Mouse (Mus musculus): ENCODE data around the gene Gmds.

The Gmds gene

GRCm38 (mm10) chr13:31863461-31863860, 475.1 kb downstream of the Gmds start:
- DNase-seq: no peak

- no peak for DNase-seq
These were observed 478.3 kb downstream of the Gmds start for GRCm38 (mm10) chr13:31860200-31860599.

- no peak for DNase-seq
These were observed 484.5 kb downstream of the Gmds start for GRCm38 (mm10) chr13:31854000-31854399.

DNA sequence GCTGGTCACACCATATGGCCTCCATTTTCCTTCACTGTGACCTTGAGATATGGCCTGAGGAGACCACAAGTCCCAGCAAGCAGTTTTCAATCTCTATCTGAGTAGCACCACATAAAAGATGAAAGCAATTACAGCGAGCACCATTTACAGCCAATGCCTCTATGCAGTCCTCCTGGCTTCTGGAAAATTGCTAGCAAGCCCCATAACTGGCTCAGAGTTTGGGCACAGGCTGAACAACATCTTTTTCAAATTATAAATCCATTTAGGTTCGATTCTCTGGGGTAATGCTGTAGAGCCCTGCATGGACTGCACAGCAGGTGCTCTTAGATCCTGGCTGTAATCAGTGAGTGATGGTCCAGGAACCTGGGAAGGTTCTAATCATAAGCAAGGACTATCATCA, 485.0 kb downstream of the Gmds start:
- DNase-seq: no peak

GRCm38 (mm10) chr13:31849258-31849971, 489.1 kb downstream of the Gmds start:
- DNase-seq: peak in 1 of 2 experiments; percentile 12

- DNase-seq: no peak
These were observed 502.7 kb downstream of the Gmds start for GRCm38 (mm10) chr13:31835802-31836201.

- no peak for DNase-seq
These were observed 508.2 kb downstream of the Gmds start for GRCm38 (mm10) chr13:31830332-31830731.

GRCm38 (mm10) chr13:31828446-31828845, 510.1 kb downstream of the Gmds start:
- no peak for DNase-seq

GRCm38 (mm10) chr13:31827820-31828332, 510.7 kb downstream of the Gmds start:
- DNase-seq: no peak

- DNase-seq: no peak
These were observed 511.4 kb downstream of the Gmds start for GRCm38 (mm10) chr13:31827160-31827559.

- DNase-seq: no peak
These were observed 513.4 kb downstream of the Gmds start for GRCm38 (mm10) chr13:31825180-31825579.

DNA sequence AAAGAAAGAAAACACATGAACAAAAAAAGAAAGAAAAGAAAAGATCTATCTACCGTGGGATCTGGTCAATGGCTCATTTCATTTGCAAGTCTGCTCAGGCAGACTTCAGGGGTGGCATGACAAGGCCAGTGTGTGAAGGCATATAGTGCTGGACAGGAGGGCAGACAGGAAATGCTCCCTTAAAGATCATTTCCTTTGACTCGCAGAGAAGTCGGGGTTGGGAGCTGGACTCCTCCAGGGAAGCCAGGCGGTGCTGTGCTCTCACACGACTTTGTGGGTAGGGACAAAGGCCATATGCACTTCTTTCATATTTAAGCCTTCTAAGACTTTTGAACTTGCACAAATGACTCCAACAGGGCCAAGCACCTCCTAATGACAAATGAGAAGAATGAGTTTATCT, 515.2 kb downstream of the Gmds start:
- DNase-seq: no peak

- DNase-seq: no peak
These were observed 517.5 kb downstream of the Gmds start for GRCm38 (mm10) chr13:31821050-31821449.

GRCm38 (mm10) chr13:31820587-31821017, 517.9 kb downstream of the Gmds start:
- peak in 1 of 2 experiments; percentile 58 for DNase-seq

GRCm38 (mm10) chr13:31819664-31820405, 518.7 kb downstream of the Gmds start:
- no peak for DNase-seq

DNA sequence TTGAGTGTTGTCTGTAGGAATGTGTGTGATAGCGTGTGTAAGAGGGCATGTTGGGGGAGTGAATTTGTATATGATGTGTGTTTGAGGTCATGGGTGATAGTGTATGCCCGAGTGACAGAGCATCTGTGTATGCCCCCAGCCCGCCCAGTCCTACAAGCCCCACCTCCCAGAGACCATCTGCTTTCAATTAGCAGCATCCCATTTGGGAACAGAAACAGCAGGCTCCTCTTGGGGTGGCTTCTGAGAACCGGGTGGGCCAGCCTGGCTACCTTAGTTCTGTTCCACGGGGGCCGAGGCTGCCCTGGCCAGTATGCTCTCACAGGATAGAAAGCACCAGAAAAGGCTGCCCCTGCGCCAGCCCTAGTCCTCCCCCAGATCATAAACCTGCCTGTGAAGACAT, 520.2 kb downstream of the Gmds start:
- no peak for DNase-seq

DNA sequence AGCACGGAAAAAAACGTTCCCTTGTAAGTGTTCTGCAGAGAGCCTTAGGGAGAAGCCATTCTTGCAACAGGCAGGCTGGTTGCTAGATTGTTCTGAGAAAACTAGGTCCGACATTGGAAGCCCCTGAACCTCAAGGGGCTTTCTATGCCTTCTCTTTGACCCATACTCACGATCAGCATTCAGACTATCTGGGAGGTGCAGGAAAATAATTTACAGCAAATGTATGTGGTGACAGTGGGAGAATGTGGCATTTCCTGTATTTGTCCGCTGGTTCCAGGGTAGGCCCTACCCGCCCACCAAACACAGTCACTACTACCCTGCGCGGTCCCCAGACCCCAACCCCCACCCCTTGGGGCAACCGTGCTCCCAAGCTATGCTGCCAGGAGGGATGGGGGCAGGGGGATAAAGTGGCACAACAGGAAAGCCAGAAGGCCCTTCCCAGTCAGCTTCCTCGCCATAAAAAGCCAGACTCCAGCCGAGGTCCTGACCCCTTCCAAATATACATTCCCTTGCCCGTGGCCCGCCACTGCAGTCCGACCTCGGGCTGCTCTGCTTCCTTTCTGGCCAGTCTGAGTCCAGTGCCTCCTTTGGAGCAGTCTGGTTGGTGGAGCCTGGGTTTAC, 523.0 kb downstream of the Gmds start:
- DNase-seq: no peak

DNA sequence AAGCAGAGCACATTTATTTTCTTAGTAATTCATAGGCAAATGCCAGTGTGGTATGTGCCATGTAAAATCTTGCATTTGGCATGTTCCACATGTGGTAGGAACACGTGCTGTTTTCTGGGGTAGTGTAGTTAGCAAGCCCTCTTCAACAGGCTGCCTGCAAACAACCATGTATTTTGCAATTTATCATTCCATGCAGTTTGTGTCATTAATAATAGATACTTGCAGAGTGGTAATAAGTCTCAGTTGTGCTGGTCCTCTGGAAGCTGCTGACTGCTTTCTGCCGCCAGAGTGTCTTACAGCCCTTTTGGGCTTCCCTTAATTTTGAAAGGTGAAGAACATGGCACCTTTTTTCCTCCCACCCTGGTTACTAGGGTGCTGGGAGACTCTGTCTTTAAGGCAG, 525.8 kb downstream of the Gmds start:
- no peak for DNase-seq

DNA sequence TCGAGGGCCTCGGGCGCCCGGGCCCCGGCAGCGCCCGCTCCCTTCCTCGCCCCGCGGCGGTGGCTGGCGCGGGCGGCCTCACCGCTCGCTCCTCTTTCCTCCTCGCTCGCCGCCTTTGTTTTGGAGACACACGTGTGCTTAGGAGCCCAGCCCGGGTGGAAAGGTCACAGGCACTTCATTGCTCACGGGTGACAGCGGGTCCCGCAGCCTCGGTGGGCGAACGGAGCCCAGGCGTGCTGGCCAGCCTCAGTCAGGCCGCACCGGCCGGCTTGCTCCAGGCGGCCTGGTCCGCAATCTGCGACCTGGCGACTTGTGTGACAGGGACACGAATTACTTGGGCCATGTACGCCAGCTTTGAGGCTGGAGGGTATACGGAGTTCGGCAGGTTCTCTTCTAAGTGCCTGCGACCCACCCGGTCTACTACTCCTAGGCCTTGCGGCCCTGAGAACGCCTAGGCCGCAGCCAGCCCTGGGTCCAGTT, 527.0 kb downstream of the Gmds start:
- DNase-seq: no peak

DNA sequence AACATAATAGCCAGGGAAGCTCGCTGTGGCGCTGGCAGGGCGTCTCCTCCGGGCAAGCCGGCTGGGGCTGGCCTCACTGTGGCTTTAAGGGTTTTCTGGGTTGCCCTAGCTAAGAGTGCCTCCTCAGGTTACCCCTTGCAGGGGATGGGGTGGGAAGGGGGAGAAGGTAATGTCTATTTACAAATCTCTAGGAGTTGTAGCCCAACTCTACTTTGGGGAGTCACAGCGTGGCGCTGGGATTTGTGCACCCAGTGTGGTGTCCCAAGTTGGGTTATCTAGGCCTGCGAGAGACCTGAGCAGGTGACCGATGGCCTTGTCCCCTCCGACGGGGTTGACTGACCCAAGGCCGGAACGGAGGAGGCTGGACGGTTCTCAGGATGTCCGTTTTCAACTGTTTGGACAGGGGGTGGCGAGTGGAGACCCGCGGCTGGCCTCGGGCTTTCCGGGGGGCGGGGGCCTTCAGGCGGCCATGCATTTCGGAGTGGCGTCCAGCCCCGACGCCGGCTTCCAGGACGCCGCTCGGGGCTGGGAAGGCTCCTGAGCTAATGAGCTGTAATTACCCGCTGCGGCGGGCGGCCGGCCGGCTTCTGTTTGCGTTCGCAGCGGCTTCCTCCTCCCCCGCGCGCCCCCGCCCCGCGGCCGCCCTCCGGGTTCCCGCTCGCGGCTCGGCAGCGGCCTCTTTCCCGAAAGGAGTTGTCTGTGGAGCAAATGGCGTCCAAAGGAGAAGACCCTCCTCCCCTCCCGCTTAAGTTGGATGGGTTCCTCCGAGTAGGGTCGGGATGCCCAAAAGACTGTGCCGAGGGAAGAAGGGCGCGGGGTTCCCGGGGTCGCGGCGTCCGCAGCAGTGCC, 527.6 kb downstream of the Gmds start:
- DNase-seq: peak in 1 of 2 experiments; percentile 47

- DNase-seq: no peak
These were observed 528.2 kb downstream of the Gmds start for GRCm38 (mm10) chr13:31810375-31810692.

GRCm38 (mm10) chr13:31809701-31810100, 528.8 kb downstream of the Gmds start:
- DNase-seq: no peak

Measured in kidney, postnatal 36 days (tissue).